Mouse (Mus musculus) bone marrow macrophage, adult 2 months (primary cell): ENCODE measurements around the gene Zfp976. TPM values are rescaled to one million over a fixed set of nuclear protein-coding genes. Genes with fewer than 3 reads are reported as not detected.
"Not testable (repeated sequence)": the region's sequence is repeated elsewhere in the genome, so short reads cannot be mapped to it uniquely, and the experiment has no call there.

ENCODE experiments used
- H3K27ac ChIP-seq: 2 replicates; pipeline ENCODE4 v1.5.1; 2012; ENCODE audit warnings: low read depth, low read length; ENCODE audit not compliant: insufficient read depth
- H3K4me1 ChIP-seq: 2 replicates; pipeline ENCODE4 v1.6.1; 2012; ENCODE audit warnings: low read length; ENCODE audit not compliant: control insufficient read depth, insufficient read depth
- H3K4me3 ChIP-seq: 2 replicates; pipeline ENCODE4 v1.5.1; 2012; ENCODE audit warnings: mild to moderate bottlenecking, low read length, moderate library complexity; ENCODE audit not compliant: insufficient read depth
- CTCF ChIP-seq: IDR thresholded peaks from 2 replicates; pipeline ENCODE4 v1.5.1; 2012; ENCODE audit warnings: low read depth, mild to moderate bottlenecking, low read length, moderate library complexity
- POLR2A ChIP-seq: IDR thresholded peaks from 2 replicates; pipeline ENCODE4 v1.6.1; 2012; ENCODE audit warnings: mild to moderate bottlenecking, low read depth, low read length, borderline replicate concordance
- polyA plus RNA-seq: library from polyadenylated mRNA; stranded (reverse); fragments of >200 nt; gene quantifications from 2 replicates; pipeline ENCODE4 v1.2.4, GENCODE M21; 2012; ENCODE audit not compliant: missing spikeins, insufficient read depth, insufficient read length

Zfp976 gene
- polyA plus RNA-seq = 2.3 and 2.5 TPM in 2 replicates

- not testable (repeated sequence) for H3K27ac ChIP-seq, H3K4me1 ChIP-seq
- peak within 1 kb of the TSS; percentile 57 for H3K4me3 ChIP-seq
These were observed at the start of gene Zfp976 for GRCm38 (mm10) chr7:42642152-42643115. TSS of gene Zfp976 (minus strand) at chr7:42642588.

- not testable (repeated sequence) for H3K4me1 ChIP-seq, H3K4me3 ChIP-seq, H3K27ac ChIP-seq
These were observed 37.7 kb upstream of the Zfp976 start for GRCm38 (mm10) chr7:42680081-42680480.

- not testable (repeated sequence) for H3K27ac ChIP-seq, H3K4me1 ChIP-seq, H3K4me3 ChIP-seq
These were observed 37.3 kb upstream of the Zfp976 start for GRCm38 (mm10) chr7:42679646-42680045.

DNA sequence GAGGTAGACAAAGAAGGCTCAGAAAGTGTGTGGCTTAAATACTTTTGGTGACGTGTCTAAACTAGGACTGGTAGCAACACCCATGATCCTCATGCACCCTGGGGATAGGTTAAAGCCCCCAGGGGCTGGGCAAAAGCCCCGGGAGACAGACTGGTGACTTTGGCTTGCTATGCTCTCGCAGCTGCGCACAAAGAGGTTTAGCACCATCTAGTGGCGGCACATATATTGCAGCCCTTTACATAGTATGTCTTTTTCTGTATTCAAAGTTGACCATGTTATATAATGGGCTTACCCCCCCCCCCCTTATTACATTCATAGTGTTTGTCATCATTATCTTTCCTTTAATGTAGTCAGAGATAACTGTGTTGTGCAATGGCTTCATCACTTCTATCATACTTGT, 17.8 kb upstream of the Zfp976 start:
- H3K27ac ChIP-seq, H3K4me1 ChIP-seq, H3K4me3 ChIP-seq: not testable (repeated sequence)

DNA sequence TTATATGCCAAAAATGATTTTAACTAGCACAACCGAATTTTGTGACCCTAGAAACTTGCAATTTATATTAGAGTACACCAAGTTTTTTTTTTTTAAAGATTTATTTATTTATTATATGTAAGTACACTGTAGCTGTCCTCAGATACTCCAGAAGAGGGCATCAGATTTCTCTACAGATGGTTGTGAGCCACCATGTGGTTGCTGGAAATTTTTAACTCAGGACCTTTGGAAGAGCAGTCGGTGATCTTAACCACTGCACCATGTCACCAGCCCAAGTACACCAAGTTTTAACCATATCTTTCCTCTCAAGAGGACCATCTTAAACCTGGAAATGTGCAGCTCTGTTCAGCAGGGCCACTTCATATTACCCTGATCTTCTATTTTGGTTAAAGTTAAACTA, 12.8 kb upstream of the Zfp976 start:
- H3K4me1 ChIP-seq, H3K27ac ChIP-seq, H3K4me3 ChIP-seq: not testable (repeated sequence)

GRCm38 (mm10) chr7:42643120-42643620, 782 bp upstream of the Zfp976 start:
- not testable (repeated sequence) for H3K4me3 ChIP-seq, H3K4me1 ChIP-seq, H3K27ac ChIP-seq

DNA sequence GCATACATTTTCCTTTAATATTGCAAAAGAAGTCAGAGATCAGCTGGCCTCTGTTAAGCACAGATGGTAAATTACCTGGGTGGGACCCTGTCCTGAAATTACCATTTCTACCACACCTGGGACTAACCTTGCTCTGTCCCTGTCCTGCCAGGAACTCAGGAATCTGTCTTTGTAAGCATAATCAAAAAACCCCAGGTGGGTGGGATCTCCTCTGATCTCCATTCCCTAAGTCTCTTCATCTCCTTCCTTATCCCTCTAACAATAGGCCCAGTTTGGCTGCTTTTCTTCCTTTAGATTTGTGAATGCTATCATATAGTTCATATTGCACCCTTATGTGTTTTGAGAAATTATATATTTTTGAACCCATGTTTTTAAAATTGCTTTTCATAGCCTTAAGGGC, 11.4 kb downstream of the Zfp976 start:
- H3K4me3 ChIP-seq, H3K27ac ChIP-seq, H3K4me1 ChIP-seq: not testable (repeated sequence)

GRCm38 (mm10) chr7:42595666-42596065, 46.7 kb downstream of the Zfp976 start:
- H3K4me3 ChIP-seq, H3K27ac ChIP-seq, H3K4me1 ChIP-seq: not testable (repeated sequence)

DNA sequence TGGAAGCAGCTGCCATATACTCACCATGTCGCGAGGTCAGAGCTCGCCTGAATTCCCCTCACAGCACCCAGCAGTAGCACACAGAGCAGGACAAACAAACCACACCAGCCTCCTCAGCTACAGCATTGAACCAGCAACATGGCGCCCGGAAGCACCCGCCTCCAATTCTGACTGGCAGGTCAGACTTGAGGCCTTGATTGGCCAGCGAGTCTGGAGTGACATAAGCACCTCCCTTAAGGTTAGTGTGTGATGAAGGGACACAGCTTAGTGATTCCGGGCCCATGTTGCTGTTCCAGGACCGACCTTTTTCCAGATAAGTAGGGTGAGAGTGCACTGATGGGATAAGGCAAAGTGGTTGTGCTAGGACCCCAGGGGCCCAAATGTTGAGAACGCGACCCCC, 50.0 kb downstream of the Zfp976 start, which contains the start of gene Zfp977:
Zfp977 (minus strand) TSS at position 135 of the 400 bp plus-strand sequence.
- not testable (repeated sequence) for H3K4me1 ChIP-seq, H3K4me3 ChIP-seq, H3K27ac ChIP-seq

GRCm38 (mm10) chr7:42591311-42591710, 51.1 kb downstream of the Zfp976 start:
- not testable (repeated sequence) for H3K4me3 ChIP-seq, H3K4me1 ChIP-seq, H3K27ac ChIP-seq

- no peak for TF ChIP-seq CTCF
- no peak for TF ChIP-seq POLR2A
- Histone ChIP-seq H3K27ac (no peak within 1 kb of the TSS), H3K4me1 (no peaks in the 10 kb centered on the region), H3K4me3 (no peak within 1 kb of the TSS)
These were observed 63.9 kb downstream of the Zfp976 start, which contains the start of gene Gm21028 for GRCm38 (mm10) chr7:42578488-42578887. TSS of gene Gm21028 (minus strand) at chr7:42578588.

Other genes starting within 250 kb of the Zfp976 start
- not detected in 2 replicates for gene 4933421I07Rik, start 194.5 kb downstream of the Zfp976 start, polyA plus RNA-seq
- gene Zfp141, start 136.8 kb downstream of the Zfp976 start, polyA plus RNA-seq = 4.2 and 6.1 TPM in 2 replicates
- not detected in 2 replicates for gene Gm21028, start 64.0 kb downstream of the Zfp976 start, polyA plus RNA-seq
- gene Zfp977, start 50.0 kb downstream of the Zfp976 start, polyA plus RNA-seq = not detected in 2 replicates
- gene Zfp975, start 50.2 kb upstream of the Zfp976 start, polyA plus RNA-seq = 4.9 and 5.5 TPM in 2 replicates
- not detected in 2 replicates for gene Gm17067, start 84.4 kb upstream of the Zfp976 start, polyA plus RNA-seq
- gene Vmn2r62, start 150.9 kb upstream of the Zfp976 start, polyA plus RNA-seq = not detected in 2 replicates
- gene Gm2381, start 224.6 kb upstream of the Zfp976 start, polyA plus RNA-seq = not detected in 2 replicates